Mouse (Mus musculus): Measurements from ENCODE around the gene Bcl11a.

DNA sequence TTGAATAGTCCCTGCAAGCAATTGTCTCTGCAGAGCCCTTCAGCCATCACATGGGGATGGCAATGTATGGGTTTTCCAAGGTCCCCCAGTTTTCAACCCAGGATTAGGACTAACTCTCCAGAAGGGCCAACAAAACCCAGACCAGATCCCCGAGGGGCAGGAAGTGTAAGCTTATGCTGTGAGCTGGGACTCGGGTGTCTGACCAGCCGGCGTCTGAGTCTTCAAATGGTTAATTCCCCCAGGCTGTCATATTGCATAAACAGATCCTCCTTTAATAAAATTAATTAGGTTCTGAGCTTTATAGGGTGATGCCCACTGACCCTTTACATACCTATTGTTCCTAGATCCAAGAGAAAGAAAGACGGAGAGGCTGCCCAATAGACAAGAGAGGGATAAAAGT, 17.4 kb upstream of the Bcl11a start:
- TF ChIP-seq CTCF (IDR thresholded peaks at IDR 0.05; ENCODE audit: borderline replicate concordance, insufficient read depth, low read depth, low read length), result no peak
- no peak for TF ChIP-seq POLR2A (IDR thresholded peaks at IDR 0.05; ENCODE audit: borderline replicate concordance, insufficient read depth, low read length)

All from cerebellum, adult 2 months (tissue).